Mouse (Mus musculus) megakaryocyte, embryonic 14.5 days (primary cell): Measurements from ENCODE around the gene Rab27a.

Experiments
- FLI1 ChIP-seq: IDR thresholded peaks from 2 replicates; pipeline ENCODE4 v1.6.1; 2012; ENCODE audit warnings: low read length, inconsistent platforms, mixed read lengths
- GATA1 ChIP-seq: IDR thresholded peaks from 3 replicates; pipeline ENCODE4 v1.6.1; 2012; ENCODE audit warnings: mixed read lengths, low read length, inconsistent platforms, borderline replicate concordance

DNA sequence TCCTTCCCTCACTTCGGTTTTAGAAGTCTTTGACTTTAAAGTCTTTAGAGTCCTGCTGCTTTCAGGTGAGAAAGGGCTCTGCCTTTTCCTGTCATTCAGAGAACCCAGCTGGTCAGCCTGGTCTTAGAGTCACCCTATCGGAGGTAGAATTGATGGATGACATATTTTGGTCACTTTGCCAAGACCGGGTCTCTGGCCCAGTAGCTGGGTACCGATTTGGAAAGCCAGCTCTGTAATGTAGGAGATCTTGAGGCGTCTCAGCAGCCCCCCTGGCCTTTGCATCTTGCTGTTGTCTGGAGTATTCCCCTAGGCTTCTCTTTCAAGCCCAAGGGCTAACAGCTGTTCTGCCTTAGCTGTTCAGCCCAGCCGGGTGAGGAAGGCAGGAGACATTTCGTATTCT is 550 bp downstream of the Rab27a start:
- TF ChIP-seq GATA1 (no peak), FLI1 (no peak)
